Mouse (Mus musculus) ovary, adult 10 weeks (tissue): Measurements from ENCODE around the gene Psmd6. TPM values are rescaled to one million over a fixed set of nuclear protein-coding genes. Genes with fewer than 3 reads are reported as not detected.

Experiments used
- polyA plus RNA-seq: library from polyadenylated mRNA; stranded (reverse); fragments of 350-450 nt; fragmentation: Illumina TruSeq; extraction: RNeasy Lipid Tissue Mini Kit (QIAGEN cat#74804); gene quantifications from one replicate; pipeline ENCODE4 v1.2.3, GENCODE M21; 2014

The Psmd6 gene
- 160 TPM for polyA plus RNA-seq

GRCm38 (mm10) chr14:14120230-14121096 lies at the start of gene Psmd6:
TSS of gene Psmd6 (minus strand) at chr14:14120984.

Other genes starting within 250 kb of the Psmd6 start
- gene Gm281, start 206.5 kb downstream of the Psmd6 start, polyA plus RNA-seq: 0.43 TPM
- gene Atxn7, start 159.5 kb downstream of the Psmd6 start, polyA plus RNA-seq: 22.9 TPM
- gene Thoc7, start 159.1 kb downstream of the Psmd6 start, polyA plus RNA-seq: 487 TPM
- not detected for gene Olfr720, start 65.9 kb upstream of the Psmd6 start, polyA plus RNA-seq
- not detected for gene Olfr31, start 201.8 kb upstream of the Psmd6 start, polyA plus RNA-seq
- gene Il3ra, start 225.3 kb upstream of the Psmd6 start, polyA plus RNA-seq: not detected